Mouse (Mus musculus) lung, adult 2 months (tissue): ENCODE measurements around the gene Arhgef2.

ENCODE experiments used
- CTCF ChIP-seq: fragments of 200-500 bp; IDR thresholded peaks from 2 replicates; pipeline ENCODE4 v1.5.1; 2011; ENCODE audit warnings: mild to moderate bottlenecking, low read length, control low read depth; ENCODE audit not compliant: insufficient read depth
- POLR2A ChIP-seq: fragments of 200-500 bp; IDR thresholded peaks from 2 replicates; pipeline ENCODE4 v1.6.1; 2011; ENCODE audit warnings: low read depth, mild to moderate bottlenecking, control low read depth, low read length, borderline replicate concordance; ENCODE audit errors: extremely low read depth

DNA sequence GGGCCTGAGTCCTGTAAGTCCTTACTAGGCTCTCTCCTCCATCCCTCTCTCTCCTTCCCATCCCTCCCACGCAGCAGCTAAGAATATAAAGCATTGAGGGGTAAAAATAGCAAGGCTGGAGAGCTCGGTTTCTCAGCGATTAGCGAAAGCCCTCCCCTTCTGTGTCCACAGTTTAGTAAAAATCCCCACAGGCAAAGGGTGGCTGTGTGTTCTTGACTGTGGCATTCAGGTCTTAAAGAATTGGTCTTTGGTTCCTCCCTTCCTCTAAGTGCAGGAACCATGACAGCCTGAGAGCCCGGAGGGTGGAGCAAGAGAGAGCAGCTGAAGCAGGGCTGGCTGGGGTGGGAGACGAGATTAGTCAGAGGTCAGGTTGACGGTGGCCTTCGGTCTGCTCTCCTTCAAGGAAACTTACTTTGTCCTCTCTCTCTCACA, 30.8 kb downstream of the Arhgef2 start:
- TF ChIP-seq CTCF = no peak
- TF ChIP-seq POLR2A = no peak
